Mouse (Mus musculus) layer of hippocampus, postnatal 14 days (tissue): ENCODE measurements around the gene Spem1. TPM values are rescaled to one million over a fixed set of nuclear protein-coding genes. Genes with fewer than 3 reads are reported as not detected.

Experiments
- DNase-seq, 2 experiments: peaks; one replicate each; pipeline ENCODE4 v3.0.0; 2021 to 2022; ENCODE audit warnings: low spot score in 2 of 2, mixed read lengths in 1 of 2
- total RNA-seq, 2 experiments: library from RNA; stranded (reverse); gene quantifications; 2 replicates each; pipeline ENCODE4 v1.2.3; 2021

Gene Spem1
- total RNA-seq, 2 experiments from 2014 or later, result 0.50 to 0.74 TPM

DNA sequence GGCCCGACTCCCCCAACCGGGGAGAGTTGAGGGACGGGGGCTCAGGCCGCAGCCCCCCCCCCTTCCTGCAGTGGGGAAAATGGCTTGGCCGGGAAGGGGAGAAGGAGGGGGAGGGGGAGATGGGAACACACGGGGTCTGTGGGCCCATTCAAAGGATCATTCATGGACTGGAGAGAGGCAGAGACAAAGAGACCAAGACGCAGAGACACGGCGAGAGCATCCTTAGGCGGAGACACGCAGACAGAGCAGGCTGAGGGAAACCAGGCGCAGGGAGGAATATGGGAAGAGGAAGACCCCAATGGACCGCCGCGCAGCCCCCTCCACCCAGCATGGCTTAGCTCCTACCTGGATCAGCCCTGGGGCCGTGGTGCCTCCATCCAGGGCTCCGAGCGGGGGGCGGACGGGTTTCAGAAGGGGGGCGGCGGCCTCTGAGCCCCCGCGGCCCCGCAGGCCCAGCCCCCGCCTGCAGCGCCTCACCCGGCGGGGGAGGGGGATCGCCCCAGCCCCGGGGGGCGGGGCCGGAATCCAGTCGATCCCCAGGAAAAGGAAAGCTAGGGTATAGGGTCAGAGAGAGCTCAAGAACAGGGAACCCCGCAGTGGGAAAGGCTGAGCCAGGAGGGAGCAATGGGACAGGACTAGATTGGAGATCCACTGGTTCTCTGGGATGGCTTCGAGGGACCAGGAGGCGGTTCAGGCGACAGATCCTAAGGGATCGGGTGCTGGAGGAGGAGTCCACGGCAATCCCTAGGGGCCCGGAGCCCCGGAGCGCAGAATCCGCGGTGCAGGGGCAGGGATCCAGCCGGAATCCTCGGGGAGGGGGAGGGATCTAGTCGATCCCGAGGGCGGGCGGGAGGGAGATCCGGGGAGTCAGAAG lies 15.0 kb upstream of the Spem1 start:
- peak; percentile 54 for DNase-seq

GRCm38 (mm10) chr11:69835966-69836335 lies 14.0 kb upstream of the Spem1 start:
- no peak for DNase-seq

GRCm38 (mm10) chr11:69835326-69835965 lies 13.5 kb upstream of the Spem1 start:
- DNase-seq, result no peak

- peak in 1 of 2 experiments; percentile 31 for DNase-seq
Observed at GRCm38 (mm10) chr11:69834001-69834549, 12.1 kb upstream of the Spem1 start.

DNA sequence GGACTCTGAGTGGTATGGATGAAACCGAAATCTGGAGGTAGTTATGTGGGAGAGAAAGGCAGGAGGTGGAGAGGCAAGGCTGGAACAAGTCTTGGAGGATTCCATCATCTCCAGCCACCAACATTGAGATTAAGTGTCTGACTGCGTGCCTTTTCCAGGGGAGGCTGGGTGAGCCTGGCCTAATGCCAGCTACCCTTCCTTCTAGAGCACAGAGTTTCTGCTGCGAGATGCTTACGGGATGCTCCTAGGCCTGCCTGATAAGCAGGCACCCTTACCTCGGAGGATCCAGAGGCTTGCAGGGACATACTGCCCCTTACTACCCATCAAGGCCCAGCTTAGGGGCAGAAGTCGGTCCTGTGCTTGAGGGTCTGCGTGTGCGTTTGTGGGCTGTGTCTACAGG lies 11.6 kb upstream of the Spem1 start:
- DNase-seq, result no peak

GRCm38 (mm10) chr11:69828832-69829231 lies 6.9 kb upstream of the Spem1 start:
- DNase-seq, result no peak

DNA sequence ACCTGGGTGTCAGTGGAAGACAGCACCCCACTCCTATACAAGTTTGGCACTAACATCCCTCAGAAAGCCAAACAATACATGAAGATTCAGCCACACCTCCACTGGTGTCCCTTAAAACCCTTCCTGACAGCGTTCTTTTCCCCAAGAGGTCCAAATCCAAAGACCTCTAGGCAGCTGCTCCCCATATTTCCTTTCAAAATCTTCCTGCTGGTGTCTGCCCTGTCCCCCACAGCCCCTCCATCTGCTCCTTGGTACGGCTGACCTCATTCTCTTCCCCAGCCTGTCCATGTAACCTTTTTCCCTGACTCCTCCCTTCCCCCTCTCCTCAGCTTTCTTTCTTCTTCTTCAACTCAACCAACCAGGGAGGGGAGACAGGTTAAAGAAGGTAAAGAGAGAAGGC lies 1.5 kb upstream of the Spem1 start:
- DNase-seq, result no peak

- no peak for DNase-seq
Observed at GRCm38 (mm10) chr11:69818871-69819270, 3.1 kb downstream of the Spem1 start.

DNA sequence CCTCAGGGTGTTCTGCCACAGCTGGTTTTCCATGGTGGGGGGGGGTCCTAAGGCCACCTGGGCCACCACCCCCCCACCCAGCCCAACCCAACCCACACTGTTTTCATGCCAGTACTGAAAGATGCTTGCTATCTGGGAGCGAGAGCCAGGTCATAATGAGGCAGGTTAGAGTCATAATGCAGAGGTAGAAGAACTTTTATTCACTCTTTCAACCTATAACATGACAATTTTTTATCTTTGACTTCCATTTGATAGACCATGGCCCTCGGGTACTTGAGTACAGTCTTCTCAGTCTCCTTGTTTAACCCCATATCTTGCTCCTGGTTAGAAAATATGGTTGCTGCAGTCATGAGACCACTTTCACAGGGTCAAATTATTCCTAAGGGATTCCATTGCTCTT lies 3.6 kb downstream of the Spem1 start, which contains the start of gene Spem2:
Gene Spem2, minus strand, starts transcription at position 101 of the 400 bp plus-strand sequence.
- DNase-seq, result no peak

DNA sequence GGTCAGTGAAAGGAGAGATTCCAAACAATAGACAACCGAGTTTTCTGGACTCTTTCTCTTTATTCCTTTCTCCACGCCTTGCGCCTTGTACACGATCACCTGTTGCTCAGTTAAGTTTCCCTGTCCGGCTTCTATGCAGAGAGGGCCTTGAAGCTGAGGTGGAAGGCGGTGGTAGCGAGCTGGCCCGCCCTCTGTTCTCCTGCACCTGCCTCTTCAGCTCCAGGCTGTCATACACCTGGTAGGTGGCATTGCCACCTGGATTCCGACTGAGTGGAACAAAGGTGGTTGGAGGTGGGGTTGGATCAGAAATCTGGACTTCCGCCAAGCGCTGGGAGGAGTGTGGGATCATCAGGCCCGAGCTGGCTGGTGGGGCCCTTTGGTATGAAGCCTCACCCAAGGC lies 5.5 kb downstream of the Spem1 start:
- DNase-seq, result no peak

DNA sequence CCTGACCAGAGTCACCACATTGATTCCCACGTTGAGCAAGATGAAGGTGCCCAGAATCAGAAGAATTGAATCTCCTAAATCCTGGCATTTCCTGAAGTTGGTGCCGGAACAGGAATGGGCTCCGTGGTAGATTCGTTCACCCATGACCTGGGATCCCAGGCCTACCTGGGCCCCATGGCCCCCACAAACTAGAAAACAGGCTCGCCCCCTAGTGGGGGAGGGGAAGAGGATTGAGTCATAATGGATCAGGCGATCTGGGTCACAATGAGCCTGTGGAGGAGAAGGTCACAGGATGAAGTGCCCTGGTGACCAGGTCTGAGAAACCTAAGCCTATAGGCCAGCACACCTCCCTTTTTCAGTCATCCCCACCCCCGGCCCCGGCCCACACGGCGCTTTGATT lies 6.8 kb downstream of the Spem1 start, which contains the start of gene Gm39566:
Gene Gm39566, minus strand, starts transcription at position 144 of the 400 bp plus-strand sequence.
- no peak for DNase-seq

DNA sequence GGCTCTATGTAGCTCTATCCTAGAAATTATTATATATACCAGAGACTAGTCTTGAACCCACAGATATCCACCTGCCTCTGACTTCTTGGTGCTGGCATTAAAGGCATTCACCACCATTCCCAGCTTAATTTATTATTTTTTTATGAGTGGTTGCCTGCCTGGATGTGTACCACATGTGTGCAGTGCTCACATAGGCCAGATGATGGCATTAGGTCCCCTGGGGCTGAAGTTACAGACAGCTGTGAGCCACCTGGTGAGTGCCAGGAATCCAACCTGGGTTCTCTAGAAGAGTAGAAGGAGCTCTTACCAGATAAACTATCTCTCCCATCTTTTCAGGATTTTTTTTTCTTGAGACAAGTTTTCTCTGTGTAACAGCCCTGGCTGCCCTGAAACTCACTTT lies 11.7 kb downstream of the Spem1 start:
- no peak for DNase-seq

DNA sequence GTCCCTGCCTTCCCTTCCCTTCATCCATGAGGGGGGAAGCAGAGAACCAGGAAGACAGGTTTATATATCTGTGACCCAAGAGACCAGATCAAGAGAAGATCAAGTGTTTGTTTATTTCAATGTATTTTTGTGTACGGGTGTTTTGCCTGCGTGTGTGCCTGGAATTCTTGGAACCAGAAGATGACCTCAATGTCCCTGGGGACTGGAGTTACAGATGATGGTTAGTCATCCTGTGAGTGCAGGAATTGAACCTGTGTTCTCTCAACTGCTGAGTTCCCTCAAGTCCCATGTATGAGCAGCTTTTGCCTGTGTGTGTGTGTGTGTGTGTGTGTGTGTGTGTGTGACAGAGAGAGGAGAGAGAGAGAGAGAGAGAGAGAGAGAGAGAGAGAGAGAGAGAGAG lies 14.3 kb downstream of the Spem1 start:
- no peak for DNase-seq

DNA sequence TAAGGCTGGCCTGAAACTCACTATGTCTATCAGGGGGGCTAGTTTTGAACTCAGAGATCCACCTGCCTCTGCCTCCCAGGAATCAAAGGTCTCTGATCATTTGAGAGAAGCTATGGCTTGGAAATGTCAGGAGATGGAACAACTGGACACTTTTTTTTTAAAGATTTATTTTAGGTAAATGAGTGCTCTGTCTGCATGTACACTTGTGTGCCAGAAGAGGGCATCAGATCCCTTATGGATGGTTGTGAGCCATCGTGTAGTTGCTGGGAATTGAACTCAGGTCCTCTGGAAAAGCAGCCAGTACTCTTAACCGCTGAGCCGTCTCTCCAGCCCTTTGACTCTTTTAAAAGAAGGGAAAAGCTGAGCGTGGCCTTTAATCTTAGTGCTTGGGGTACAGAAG lies 15.6 kb downstream of the Spem1 start:
- DNase-seq, result no peak

DNA sequence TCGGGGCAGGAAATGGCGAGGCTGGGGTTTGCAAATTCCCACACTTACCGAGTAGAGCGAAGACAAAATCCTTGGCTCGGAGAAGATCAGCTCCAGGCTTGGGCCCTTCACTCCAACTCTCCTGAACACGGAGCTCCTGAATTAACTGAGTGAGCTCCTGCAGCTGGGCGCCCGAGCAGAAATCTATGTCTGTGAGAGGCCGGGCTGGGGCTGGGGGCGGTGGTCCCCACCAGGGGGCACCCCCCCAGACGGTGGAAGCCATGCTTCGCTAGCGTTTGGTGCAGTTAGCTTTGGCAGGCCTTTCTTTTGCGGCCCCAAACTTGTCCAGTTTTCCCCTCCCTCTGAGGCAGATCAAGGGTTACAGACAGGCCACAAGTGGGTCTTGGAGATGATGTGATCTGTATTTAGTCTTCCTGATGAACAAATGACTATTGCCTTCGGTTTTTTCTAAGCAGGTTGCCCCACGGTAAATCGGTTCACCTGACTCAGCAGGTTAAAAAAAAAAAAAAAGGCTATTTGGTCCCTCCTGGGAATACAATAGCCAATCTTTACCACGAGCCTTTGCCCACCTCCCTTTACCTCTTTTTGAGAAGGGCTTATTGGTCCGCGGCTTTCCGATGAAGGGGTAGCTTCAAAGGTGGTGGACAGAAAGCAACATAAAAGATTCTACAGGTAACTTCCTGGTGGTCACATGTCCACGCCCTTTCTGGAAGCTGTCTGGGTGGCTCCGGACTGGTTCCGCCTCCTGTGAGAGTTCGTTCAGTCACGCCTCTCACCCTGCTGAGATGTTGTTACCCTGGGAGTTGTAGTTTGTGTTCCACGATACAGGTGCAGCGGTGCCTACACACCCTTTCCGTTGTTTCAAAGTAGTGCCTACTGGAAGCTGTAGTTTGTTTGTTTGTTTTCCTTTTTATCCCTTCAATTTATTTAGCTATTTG lies 16.7 kb downstream of the Spem1 start, which contains the start of gene Tmem102:
Gene Tmem102, minus strand, starts transcription at position 653 of the 938 bp plus-strand sequence.
- no peak for DNase-seq

GRCm38 (mm10) chr11:69804652-69804940 lies 17.4 kb downstream of the Spem1 start:
- DNase-seq, result no peak

GRCm38 (mm10) chr11:69803786-69804651 lies 18.0 kb downstream of the Spem1 start:
- peak; percentile 52 to 56 for DNase-seq

GRCm38 (mm10) chr11:69803328-69803727 lies 18.7 kb downstream of the Spem1 start:
- DNase-seq, result peak in 1 of 2 experiments; percentile 33

GRCm38 (mm10) chr11:69802648-69803105 lies 19.3 kb downstream of the Spem1 start:
- DNase-seq, result peak; percentile 75 to 86

GRCm38 (mm10) chr11:69801379-69801977 lies 20.5 kb downstream of the Spem1 start, which contains the start of gene Fgf11:
Gene Fgf11 (minus strand): TSS chr11:69801857.
- no peak for DNase-seq
